Mouse (Mus musculus): ENCODE results near the gene Tbx4. TPM values are rescaled to one million over a fixed set of nuclear protein-coding genes. Genes with fewer than 3 reads are reported as not detected.

Tbx4 gene
- total and polyA plus RNA-seq, 3 experiments = 0.55 TPM; not detected in 2

DNA sequence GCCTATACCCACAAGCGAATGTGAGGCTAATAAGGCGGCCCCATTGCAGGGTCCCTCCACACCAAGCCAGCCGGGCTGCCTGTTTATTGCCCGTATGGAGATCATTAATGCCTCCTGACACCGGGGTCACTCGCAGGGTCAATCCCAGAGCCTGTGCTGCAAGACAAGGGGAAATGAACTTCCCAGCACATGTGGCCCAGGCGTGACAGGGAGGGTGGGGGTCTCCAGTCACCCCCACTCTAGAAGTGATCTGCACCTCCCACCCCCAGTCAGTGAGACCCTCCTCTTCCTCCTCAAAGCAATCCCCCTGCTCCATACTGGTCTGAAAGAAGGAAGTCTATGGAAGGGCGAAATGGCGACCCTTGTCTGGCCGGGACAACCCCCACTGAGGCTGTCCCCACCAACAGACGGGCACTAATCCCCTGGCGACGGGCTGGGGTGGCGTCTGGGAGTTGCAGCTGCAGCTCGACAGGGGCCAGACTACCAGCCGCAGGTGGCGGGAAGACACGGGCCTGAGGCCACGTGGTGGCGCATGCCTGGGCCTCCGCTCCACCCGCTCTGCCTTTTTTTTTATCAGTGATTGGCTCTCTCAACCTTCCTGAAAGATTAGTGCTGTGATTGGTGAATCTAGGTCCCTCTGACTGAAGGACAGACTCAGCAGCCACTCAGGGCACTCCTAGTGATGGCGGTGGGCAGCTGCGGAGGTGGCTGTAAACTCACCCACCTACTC is 10.0 kb upstream of the Tbx4 start:
- WGBS = 68% methylated on average over 24 of the region's 24 CpGs
- Histone ChIP-seq H3K4me1 (ENCODE audit: control insufficient read depth, insufficient read depth, low read length) (no peaks in the 10 kb centered on the region), H3K27ac (no peak overlapping the region), H3K9ac (ENCODE audit: low read depth, low read length) (no peak overlapping the region), H3K27me3 (ENCODE audit: control insufficient read depth, insufficient read depth, low read length) (peaks cover 2% of the 10 kb centered on the region; the same call in 1 of the 2 replicates), H3K4me3 (no peak overlapping the region), H3K79me2 (replicated peaks; ENCODE audit: control insufficient read depth, insufficient read depth, low read length) (no peaks in the 10 kb centered on the region), H3K36me3 (ENCODE audit: control insufficient read depth, insufficient read depth, low read length) (no peaks in the 10 kb centered on the region)
- no peak for TF ChIP-seq EP300 (IDR thresholded peaks at IDR 0.05; ENCODE audit: insufficient read depth, low read depth, low read length)
- no peak for TF ChIP-seq CTCF (IDR thresholded peaks at IDR 0.05)
- no peak for TF ChIP-seq POLR2A (IDR thresholded peaks at IDR 0.05; ENCODE audit: insufficient read depth, low read depth, low read length)
- DNase-seq = no peak
- intact Hi-C loops (cut with DNase I) = no loop called here

- no peak for DNase-seq
- Histone ChIP-seq H3K4me1 (ENCODE audit: control insufficient read depth, insufficient read depth, low read length) (no peaks in the 10 kb centered on the region), H3K27me3 (ENCODE audit: control insufficient read depth, insufficient read depth, low read length) (peaks cover 20% of the 10 kb centered on the region), H3K79me2 (replicated peaks; ENCODE audit: control insufficient read depth, insufficient read depth, low read length) (no peaks in the 10 kb centered on the region), H3K4me3 (no peak overlapping the region), H3K36me3 (ENCODE audit: control insufficient read depth, insufficient read depth, low read length) (no peaks in the 10 kb centered on the region), H3K9ac (ENCODE audit: low read depth, low read length) (no peak overlapping the region), H3K27ac (no peak overlapping the region)
- intact Hi-C loops (cut with DNase I) = no loop called here
- WGBS = 77% methylated on average over 4 of the region's 4 CpGs
- TF ChIP-seq POLR2A (IDR thresholded peaks at IDR 0.05; ENCODE audit: insufficient read depth, low read depth, low read length) = no peak
- no peak for TF ChIP-seq CTCF (IDR thresholded peaks at IDR 0.05)
- no peak for TF ChIP-seq EP300 (IDR thresholded peaks at IDR 0.05; ENCODE audit: insufficient read depth, low read depth, low read length)
Observed at GRCm38 (mm10) chr11:85884498-85884897, 1.7 kb upstream of the Tbx4 start.

- H3K27me3 ChIP-seq (ENCODE audit: control insufficient read depth, insufficient read depth, low read length) = peaks cover 34% of the 10 kb centered on the region
- intact Hi-C loops (cut with DNase I) = no loop called here
- H3K4me3 ChIP-seq = no peak overlapping the region
- H3K36me3 ChIP-seq (ENCODE audit: control insufficient read depth, insufficient read depth, low read length) = no peaks in the 10 kb centered on the region
- WGBS = 17% methylated on average over 22 of the region's 22 CpGs
- H3K4me1 ChIP-seq (ENCODE audit: control insufficient read depth, insufficient read depth, low read length) = no peaks in the 10 kb centered on the region
- DNase-seq = no peak
- no peaks in the 10 kb centered on the region for H3K79me2 ChIP-seq (replicated peaks; ENCODE audit: control insufficient read depth, insufficient read depth, low read length)
- H3K9ac ChIP-seq (ENCODE audit: low read depth, low read length) = no peak overlapping the region
- TF ChIP-seq POLR2A (IDR thresholded peaks at IDR 0.05; ENCODE audit: insufficient read depth, low read depth, low read length) (no peak), EP300 (IDR thresholded peaks at IDR 0.05; ENCODE audit: insufficient read depth, low read depth, low read length) (no peak), CTCF (IDR thresholded peaks at IDR 0.05) (no peak)
- H3K27ac ChIP-seq = no peak overlapping the region
Observed at GRCm38 (mm10) chr11:85886429-85886785, 185 bp downstream of the Tbx4 start.

- no peaks in the 10 kb centered on the region for H3K4me1 ChIP-seq (ENCODE audit: control insufficient read depth, insufficient read depth, low read length)
- H3K36me3 ChIP-seq (ENCODE audit: control insufficient read depth, insufficient read depth, low read length) = no peaks in the 10 kb centered on the region
- H3K4me3 ChIP-seq = no peak overlapping the region
- peaks cover 39% of the 10 kb centered on the region for H3K27me3 ChIP-seq (ENCODE audit: control insufficient read depth, insufficient read depth, low read length)
- no peak for TF ChIP-seq CTCF (IDR thresholded peaks at IDR 0.05)
- no peak for TF ChIP-seq POLR2A (IDR thresholded peaks at IDR 0.05; ENCODE audit: insufficient read depth, low read depth, low read length)
- TF ChIP-seq EP300 (IDR thresholded peaks at IDR 0.05; ENCODE audit: insufficient read depth, low read depth, low read length) = no peak
- intact Hi-C loops (cut with DNase I) = no loop called here
- DNase-seq = no peak
- no peak overlapping the region for H3K27ac ChIP-seq
- no peak overlapping the region for H3K9ac ChIP-seq (ENCODE audit: low read depth, low read length)
- no peaks in the 10 kb centered on the region for H3K79me2 ChIP-seq (replicated peaks; ENCODE audit: control insufficient read depth, insufficient read depth, low read length)
- WGBS = 32% methylated on average over 6 of the region's 6 CpGs
Observed at GRCm38 (mm10) chr11:85887273-85887672, 1.1 kb downstream of the Tbx4 start.

- no peak overlapping the region for H3K4me3 ChIP-seq
- TF ChIP-seq EP300 (IDR thresholded peaks at IDR 0.05; ENCODE audit: insufficient read depth, low read depth, low read length) (no peak), POLR2A (IDR thresholded peaks at IDR 0.05; ENCODE audit: insufficient read depth, low read depth, low read length) (no peak), CTCF (IDR thresholded peaks at IDR 0.05) (no peak)
- WGBS = 12% methylated on average over 17 of the region's 17 CpGs
Observed at GRCm38 (mm10) chr11:85887801-85888450, 1.7 kb downstream of the Tbx4 start.

DNA sequence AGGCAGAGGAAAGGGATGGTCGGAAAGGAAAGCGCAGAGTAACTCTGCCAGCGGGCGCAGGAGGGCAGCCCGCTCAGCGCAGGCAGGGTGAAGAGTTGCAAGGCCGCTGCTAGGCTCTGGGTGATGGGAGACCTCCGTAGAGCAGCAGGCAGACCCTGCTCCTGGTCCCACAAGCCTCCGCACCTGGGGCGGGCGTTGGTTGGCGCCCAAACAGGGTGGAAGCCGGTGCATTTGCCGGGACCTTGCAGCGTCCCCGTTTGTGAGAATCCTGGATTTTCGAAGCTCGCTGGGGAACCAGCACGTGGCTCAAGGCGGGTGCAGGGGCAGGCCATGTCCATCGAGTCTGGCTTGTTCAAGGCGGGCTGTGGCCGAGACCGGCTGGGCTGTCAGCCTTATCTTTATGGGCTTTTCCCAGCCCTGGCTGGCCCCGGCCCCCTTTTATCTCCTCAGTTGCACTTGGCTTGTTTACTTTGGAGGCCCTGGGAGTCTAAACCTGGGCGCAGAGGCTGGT is 2.3 kb downstream of the Tbx4 start:
- peaks cover 42% of the 10 kb centered on the region for H3K27me3 ChIP-seq (ENCODE audit: control insufficient read depth, insufficient read depth, low read length)

More at GRCm38 (mm10) chr11:85887801-85888450, 1.7 kb downstream of the Tbx4 start:
- Histone ChIP-seq H3K9ac (ENCODE audit: low read depth, low read length) (no peak overlapping the region), H3K36me3 (ENCODE audit: control insufficient read depth, insufficient read depth, low read length) (no peaks in the 10 kb centered on the region), H3K4me1 (ENCODE audit: control insufficient read depth, insufficient read depth, low read length) (no peaks in the 10 kb centered on the region), H3K79me2 (replicated peaks; ENCODE audit: control insufficient read depth, insufficient read depth, low read length) (no peaks in the 10 kb centered on the region), H3K27me3 (ENCODE audit: control insufficient read depth, insufficient read depth, low read length) (peaks cover 42% of the 10 kb centered on the region), H3K27ac (no peak overlapping the region)
- no peak for DNase-seq
- intact Hi-C loops (cut with DNase I) = no loop called here

More for the DNA sequence above, 2.3 kb downstream of the Tbx4 start:
- H3K27ac ChIP-seq = no peak overlapping the region
- TF ChIP-seq CTCF (IDR thresholded peaks at IDR 0.05) (no peak), EP300 (IDR thresholded peaks at IDR 0.05; ENCODE audit: insufficient read depth, low read depth, low read length) (no peak), POLR2A (IDR thresholded peaks at IDR 0.05; ENCODE audit: insufficient read depth, low read depth, low read length) (no peak)
- no peak overlapping the region for H3K4me3 ChIP-seq
- H3K4me1 ChIP-seq (ENCODE audit: control insufficient read depth, insufficient read depth, low read length) = no peaks in the 10 kb centered on the region
- intact Hi-C loops (cut with DNase I) = no loop called here
- DNase-seq = no peak
- WGBS = 12% methylated on average over 26 of the region's 26 CpGs
- no peaks in the 10 kb centered on the region for H3K79me2 ChIP-seq (replicated peaks; ENCODE audit: control insufficient read depth, insufficient read depth, low read length)
- H3K9ac ChIP-seq (ENCODE audit: low read depth, low read length) = no peak overlapping the region
- no peaks in the 10 kb centered on the region for H3K36me3 ChIP-seq (ENCODE audit: control insufficient read depth, insufficient read depth, low read length)

Measured in heart, adult 2 months (tissue).